ENCODE assay signal across 17 mouse cellular contexts in genomic region chr17:83010845-83011244, GRCm38 (mm10).
DNase-seq lines count a peak whose midpoint lies in the region; ATAC-seq lines count a peak whose summit lies in the region.
"Had no signal": no experiment of that assay in that cellular context is flagged by ENCODE, and none has a peak within 500 bp of the region (broad histone marks: within the 10 kb centered on the region; RNA-seq: fewer than 3 reads in every experiment).

No protein-coding gene starts in this region.

- no peaks in the 10 kb centered on the region for H3K4me1 ChIP-seq in embryonic facial prominence, embryonic 14.5 days (ENCODE audit: control insufficient read depth, insufficient read depth, low read length)
- H3K4me1 ChIP-seq: embryonic facial prominence, embryonic 13.5 days; limb, embryonic 13.5 days; neural tube, embryonic 15.5 days had no signal

- no peaks in the 10 kb centered on the region for H3K9me3 ChIP-seq in embryonic facial prominence, embryonic 14.5 days (ENCODE audit: control insufficient read depth, low read length)
- H3K9me3 ChIP-seq: embryonic facial prominence, embryonic 13.5 days; limb, embryonic 13.5 days; neural tube, embryonic 15.5 days had no signal

- H3K27me3 ChIP-seq in embryonic facial prominence, embryonic 14.5 days (replicated peaks; ENCODE audit: control insufficient read depth, insufficient read depth, low read length), result no peaks in the 10 kb centered on the region
- H3K27me3 ChIP-seq: neural tube, embryonic 15.5 days had no signal

- no peak overlapping the region for H3K27ac ChIP-seq in embryonic facial prominence, embryonic 14.5 days (replicated peaks; ENCODE audit: low read depth, low read length)
- H3K27ac ChIP-seq: embryonic facial prominence, embryonic 13.5 days; layer of hippocampus, adult 2 months; limb, embryonic 13.5 days; neural tube, embryonic 15.5 days had no signal

- H3K9ac ChIP-seq in embryonic facial prominence, embryonic 14.5 days (ENCODE audit: low read depth, low read length), result no peak overlapping the region
- H3K9ac ChIP-seq: embryonic facial prominence, embryonic 13.5 days; limb, embryonic 13.5 days; neural tube, embryonic 15.5 days had no signal

- DNase-seq in ovary, postnatal 14 days (ENCODE audit: low spot score), result peak; percentile 36
- DNase-seq in ovary, adult 18-20 months (ENCODE audit: low spot score), result no peak
- peak; percentile 53 for DNase-seq in adipocyte (ENCODE audit: low spot score)
- peak; percentile 63 for DNase-seq in embryonic facial prominence, embryonic 14.5 days (ENCODE audit: low spot score)
- DNase-seq in retina, postnatal 1 day, result peak; percentile 34
- no peak for DNase-seq in gastrocnemius, adult 8-10 months (ENCODE audit: low spot score in 2 of 2)
- no peak for DNase-seq in layer of hippocampus, postnatal 10 days (ENCODE audit: low spot score in 2 of 2)
- no peak for DNase-seq in right cerebral cortex, postnatal 10 days (ENCODE audit: low spot score in 2 of 2)
- DNase-seq: heart, postnatal 14 days; kidney, adult 8-10 months; lung, postnatal 14 days; right cerebral cortex, postnatal 4 days had no signal

- no peaks in the 10 kb centered on the region for H3K36me3 ChIP-seq in embryonic facial prominence, embryonic 14.5 days (ENCODE audit: control insufficient read depth, insufficient read depth, low read length)
- H3K36me3 ChIP-seq: embryonic facial prominence, embryonic 13.5 days; limb, embryonic 13.5 days; neural tube, embryonic 15.5 days had no signal

- 89% methylated on average over 1 of the region's 1 CpGs for WGBS in embryonic facial prominence, embryonic 14.5 days

- H3K4me3 ChIP-seq in embryonic facial prominence, embryonic 14.5 days (ENCODE audit: low read depth, low read length), result no peak overlapping the region
- H3K4me3 ChIP-seq: embryonic facial prominence, embryonic 13.5 days; layer of hippocampus, adult 2 months; limb, embryonic 13.5 days; neural tube, embryonic 15.5 days had no signal

- ATAC-seq in embryonic facial prominence, embryonic 14.5 days (ENCODE audit: low read depth), result no peak
- ATAC-seq: forebrain, embryonic 16.5 days had no signal

- H3K4me2 ChIP-seq in embryonic facial prominence, embryonic 14.5 days (ENCODE audit: low read depth, low read length), result no peak overlapping the region
- H3K4me2 ChIP-seq: embryonic facial prominence, embryonic 13.5 days; limb, embryonic 13.5 days; neural tube, embryonic 15.5 days had no signal

Comparison
In these comparisons a context has a peak if more than half of its experiments do, and no peak if none do; other contexts are left out.
1. DNase-seq: peak in ovary, postnatal 14 days (single experiment), adipocyte (single experiment), embryonic facial prominence, embryonic 14.5 days (single experiment) and retina, postnatal 1 day (single experiment); none in ovary, adult 18-20 months (single experiment), gastrocnemius, adult 8-10 months (0 of 2), layer of hippocampus, postnatal 10 days (0 of 2) and right cerebral cortex, postnatal 10 days (0 of 2).